Mouse (Mus musculus) G1E (cell line): ENCODE data around the gene Olfr102.

ENCODE experiments used
- CTCF ChIP-seq: IDR thresholded peaks from 2 replicates; pipeline ENCODE4 v1.5.1; 2012; ENCODE audit warnings: low read depth, low read length, inconsistent platforms, mixed read lengths
- GATA1 ChIP-seq: IDR thresholded peaks from 2 replicates; pipeline ENCODE4 v1.6.1; 2012; ENCODE audit warnings: borderline replicate concordance, low read length, inconsistent platforms, mixed read lengths
- GATA2 ChIP-seq: IDR thresholded peaks from 2 replicates; pipeline ENCODE4 v1.6.1; 2012; ENCODE audit warnings: low read depth, low read length, inconsistent platforms, borderline replicate concordance
- POLR2AphosphoS5 ChIP-seq: IDR thresholded peaks from 2 replicates; pipeline ENCODE4 v1.6.1; 2012; ENCODE audit warnings: low read depth, low read length, inconsistent platforms; ENCODE audit not compliant: insufficient replicate concordance
- TAL1 ChIP-seq: conservative IDR thresholded peaks from 2 replicates; pipeline ENCODE4 v1.6.1; 2012; ENCODE audit warnings: low read depth, low read length, inconsistent platforms, mixed read lengths

- TF ChIP-seq CTCF (no peak), GATA1 (no peak), TAL1 (no peak), POLR2AphosphoS5 (no peak), GATA2 (no peak)
Measured at GRCm38 (mm10) chr17:37310146-37310699, 6.6 kb downstream of the Olfr102 start.
